Mouse (Mus musculus): ENCODE measurements around the gene Lrrc7. TPM values are rescaled to one million over a fixed set of nuclear protein-coding genes. Genes with fewer than 3 reads are reported as not detected.

The Lrrc7 gene
- total and polyA plus RNA-seq, 3 experiments: 0.11 TPM; not detected in 2

- TF ChIP-seq GATA2 (IDR thresholded peaks at IDR 0.05; ENCODE audit: borderline replicate concordance, low read depth, low read length) (no peak), TAL1 (conservative IDR thresholded peaks at IDR 0.05; ENCODE audit: low read depth, low read length) (no peak), CTCF (IDR thresholded peaks at IDR 0.05; ENCODE audit: low read depth, low read length) (no peak), GATA1 (IDR thresholded peaks at IDR 0.05; ENCODE audit: borderline replicate concordance, low read length) (no peak), POLR2AphosphoS5 (IDR thresholded peaks at IDR 0.05; ENCODE audit: insufficient replicate concordance, low read depth, low read length) (no peak)
- H3K27me3 ChIP-seq (ENCODE audit: insufficient read depth, low read length): no peaks in the 10 kb centered on the region
- DNase-seq (ENCODE audit: low spot score) (no peak), ATAC-seq (ENCODE audit: extremely low read depth, insufficient number of reproducible peaks, low FRiP score, poor library complexity, severe bottlenecking) (no peak)
- H3K36me3 ChIP-seq (replicated peaks): peaks cover 10% of the 10 kb centered on the region
- no peaks in the 10 kb centered on the region for H3K9me3 ChIP-seq (replicated peaks)
- no peak overlapping the region; the same call in 1 of the 2 replicates for H3K4me3 ChIP-seq (ENCODE audit: low read depth, low read length)
- peaks cover 20% of the 10 kb centered on the region for H3K4me1 ChIP-seq (ENCODE audit: insufficient read depth, low read depth, low read length)
These were observed 523.9 kb downstream of the Lrrc7 start for GRCm38 (mm10) chr3:158038106-158038505.

GRCm38 (mm10) chr3:158036329-158036988 is 525.6 kb downstream of the Lrrc7 start, which contains the start of the genes Srsf11 and Lrrc40:
Srsf11 (minus strand) TSS chr3:158036639.
Lrrc40 (plus strand) TSS chr3:158036662.
- Histone ChIP-seq H3K36me3 (replicated peaks) (peaks cover 8% of the 10 kb centered on the region), H3K4me1 (ENCODE audit: insufficient read depth, low read depth, low read length) (peaks cover 20% of the 10 kb centered on the region), H3K4me3 (ENCODE audit: low read depth, low read length) (peak within 1 kb of the TSS; percentile 86), H3K27me3 (ENCODE audit: insufficient read depth, low read length) (no peaks in the 10 kb centered on the region), H3K9me3 (replicated peaks) (no peaks in the 10 kb centered on the region)
- ATAC-seq (ENCODE audit: extremely low read depth, insufficient number of reproducible peaks, low FRiP score, poor library complexity, severe bottlenecking) (peak; percentile 89), DNase-seq (ENCODE audit: low spot score) (peak; percentile 78)
- TF ChIP-seq TAL1 (conservative IDR thresholded peaks at IDR 0.05; ENCODE audit: low read depth, low read length): no peak
- no peak for TF ChIP-seq GATA2 (IDR thresholded peaks at IDR 0.05; ENCODE audit: borderline replicate concordance, low read depth, low read length)

GRCm38 (mm10) chr3:158035866-158036265 is 526.2 kb downstream of the Lrrc7 start:
- no peak for ATAC-seq (ENCODE audit: extremely low read depth, insufficient number of reproducible peaks, low FRiP score, poor library complexity, severe bottlenecking)
- peaks cover 8% of the 10 kb centered on the region for H3K36me3 ChIP-seq (replicated peaks)
- H3K4me1 ChIP-seq (ENCODE audit: insufficient read depth, low read depth, low read length): peaks cover 20% of the 10 kb centered on the region
- peak overlapping the region; percentile 86 for H3K4me3 ChIP-seq (ENCODE audit: low read depth, low read length)
- DNase-seq (ENCODE audit: low spot score): no peak
- TF ChIP-seq GATA2 (IDR thresholded peaks at IDR 0.05; ENCODE audit: borderline replicate concordance, low read depth, low read length) (no peak), CTCF (IDR thresholded peaks at IDR 0.05; ENCODE audit: low read depth, low read length) (no peak), TAL1 (conservative IDR thresholded peaks at IDR 0.05; ENCODE audit: low read depth, low read length) (no peak), GATA1 (IDR thresholded peaks at IDR 0.05; ENCODE audit: borderline replicate concordance, low read length) (no peak), POLR2AphosphoS5 (IDR thresholded peaks at IDR 0.05; ENCODE audit: insufficient replicate concordance, low read depth, low read length) (no peak)
- no peaks in the 10 kb centered on the region for H3K27me3 ChIP-seq (ENCODE audit: insufficient read depth, low read length)
- no peaks in the 10 kb centered on the region for H3K9me3 ChIP-seq (replicated peaks)
